Comparison of ENCODE assay signal across 8 mouse cellular contexts in genomic region chr5:103755135-103755487, GRCm38 (mm10).
DNase-seq lines count a peak whose midpoint lies in the region; ATAC-seq lines count a peak whose summit lies in the region.

No protein-coding gene starts in this region.

- no peak overlapping the region for H3K27ac ChIP-seq in neural tube, embryonic 11.5 days (ENCODE audit: low read depth, low read length)
- peak overlapping the region; percentile 96 for H3K27ac ChIP-seq in liver, embryonic 11.5 days (ENCODE audit: low read depth, low read length)
- H3K27ac ChIP-seq in stomach, embryonic 16.5 days (ENCODE audit: low read length): no peak overlapping the region

- H3K9ac ChIP-seq in neural tube, embryonic 11.5 days (ENCODE audit: low read length): no peak overlapping the region
- H3K9ac ChIP-seq in liver, embryonic 11.5 days (ENCODE audit: low read depth, low read length): peak overlapping the region; percentile 84
- peak overlapping the region; percentile 95; the same call in 1 of the 2 replicates for H3K9ac ChIP-seq in stomach, embryonic 16.5 days (ENCODE audit: low read length)

- H3K4me3 ChIP-seq in erythroblast, embryonic 14.5 days (replicated peaks): peak overlapping the region; percentile 86
- peak overlapping the region; percentile 72 for H3K4me3 ChIP-seq in neural tube, embryonic 11.5 days (ENCODE audit: low read depth, low read length)
- peak overlapping the region; percentile 86 for H3K4me3 ChIP-seq in liver, embryonic 11.5 days (ENCODE audit: low read depth, low read length)
- H3K4me3 ChIP-seq in stomach, embryonic 16.5 days (replicated peaks; ENCODE audit: low read length): peak overlapping the region; percentile 82

- peak overlapping the region; percentile 69 for H3K4me2 ChIP-seq in neural tube, embryonic 11.5 days (ENCODE audit: low read depth)
- peak overlapping the region; percentile 97 for H3K4me2 ChIP-seq in liver, embryonic 11.5 days
- H3K4me2 ChIP-seq in stomach, embryonic 16.5 days (ENCODE audit: low read depth, low read length): peak overlapping the region; percentile 85

- H3K4me1 ChIP-seq in erythroblast, embryonic 14.5 days (ENCODE audit: control insufficient read depth): peaks cover 72% of the 10 kb centered on the region
- peaks cover 2% of the 10 kb centered on the region for H3K4me1 ChIP-seq in neural tube, embryonic 11.5 days (ENCODE audit: control insufficient read depth, insufficient read depth, low read length)
- H3K4me1 ChIP-seq in liver, embryonic 11.5 days (replicated peaks; ENCODE audit: control insufficient read depth, insufficient read depth, low read length): peaks cover 48% of the 10 kb centered on the region
- peaks cover 22% of the 10 kb centered on the region for H3K4me1 ChIP-seq in stomach, embryonic 16.5 days (ENCODE audit: control insufficient read depth, insufficient read depth, low read length)

- ATAC-seq in erythroblast, adult 5-6 weeks (replicated peaks; ENCODE audit: low FRiP score, poor library complexity, severe bottlenecking): no peak
- ATAC-seq in neural tube, embryonic 11.5 days (ENCODE audit: insufficient read depth, low FRiP score, low TSS enrichment): no peak
- no peak for ATAC-seq in liver, embryonic 11.5 days (replicated peaks; ENCODE audit: low FRiP score)
- no peak for ATAC-seq in stomach, embryonic 16.5 days (ENCODE audit: insufficient read depth, low FRiP score)
- ATAC-seq in CD4-positive, CD25-positive, alpha-beta regulatory T cell, adult 4 months: no peak
- no peak for ATAC-seq in activated CD4-positive, CD25-positive, alpha-beta regulatory T cell, adult 4 months

- no peaks in the 10 kb centered on the region for H3K9me3 ChIP-seq in erythroblast, embryonic 14.5 days (ENCODE audit: control insufficient read depth, low read length)
- H3K9me3 ChIP-seq in neural tube, embryonic 11.5 days (ENCODE audit: control insufficient read depth, low read length): no peaks in the 10 kb centered on the region
- H3K9me3 ChIP-seq in liver, embryonic 11.5 days (ENCODE audit: control insufficient read depth, low read length): no peaks in the 10 kb centered on the region
- no peaks in the 10 kb centered on the region for H3K9me3 ChIP-seq in stomach, embryonic 16.5 days (replicated peaks; ENCODE audit: control insufficient read depth, low read length)

- DNase-seq in neural tube, embryonic 11.5 days (ENCODE audit: low spot score): no peak
- no peak for DNase-seq in neural tube, embryonic 10.5 days (ENCODE audit: extremely low spot score, low spot score)
- no peak for DNase-seq in liver, embryonic 11.5 days (ENCODE audit: low spot score)

- H3K27me3 ChIP-seq in erythroblast, embryonic 14.5 days (ENCODE audit: control insufficient read depth): no peaks in the 10 kb centered on the region
- no peaks in the 10 kb centered on the region for H3K27me3 ChIP-seq in neural tube, embryonic 11.5 days (ENCODE audit: control insufficient read depth, insufficient read depth, low read length)
- H3K27me3 ChIP-seq in liver, embryonic 11.5 days (replicated peaks; ENCODE audit: control insufficient read depth, insufficient read depth, low read length): no peaks in the 10 kb centered on the region
- H3K27me3 ChIP-seq in stomach, embryonic 16.5 days (ENCODE audit: control insufficient read depth, insufficient read depth, low read length): no peaks in the 10 kb centered on the region

- peaks cover 47% of the 10 kb centered on the region for H3K36me3 ChIP-seq in erythroblast, embryonic 14.5 days (ENCODE audit: control insufficient read depth)
- H3K36me3 ChIP-seq in neural tube, embryonic 11.5 days (ENCODE audit: control insufficient read depth, insufficient read depth, low read length): no peaks in the 10 kb centered on the region
- H3K36me3 ChIP-seq in liver, embryonic 11.5 days (ENCODE audit: control insufficient read depth, insufficient read depth, low read length): no peaks in the 10 kb centered on the region
- H3K36me3 ChIP-seq in stomach, embryonic 16.5 days (ENCODE audit: control insufficient read depth, insufficient read depth, low read length): no peaks in the 10 kb centered on the region

- 47% methylated on average over 3 of the region's 3 CpGs for WGBS in neural tube, embryonic 11.5 days
- WGBS in liver, embryonic 11.5 days: 25% methylated on average over 3 of the region's 3 CpGs
- WGBS in stomach, embryonic 16.5 days: 42% methylated on average over 3 of the region's 3 CpGs
